Mouse (Mus musculus) ES-Bruce4 (cell line): ENCODE results near the gene Ercc4. TPM values are rescaled to one million over a fixed set of nuclear protein-coding genes. Genes with fewer than 3 reads are reported as not detected.
A peak's percentile ranks its signal among the peaks of the same experiment; 100 is the strongest.

Experiments used
- H3K27ac ChIP-seq: 2 replicates; pipeline ENCODE4 v1.5.1; 2012; ENCODE audit warnings: low read length, inconsistent platforms; ENCODE audit not compliant: insufficient read depth
- H3K27me3 ChIP-seq: 2 replicates; pipeline ENCODE4 v1.6.1; 2012; ENCODE audit warnings: mild to moderate bottlenecking, low read length, inconsistent platforms; ENCODE audit not compliant: control insufficient read depth, poor library complexity, insufficient read depth, severe bottlenecking
- H3K36me3 ChIP-seq: 2 replicates; pipeline ENCODE4 v1.6.1; 2012; ENCODE audit warnings: inconsistent platforms, mild to moderate bottlenecking, low read length, moderate library complexity; ENCODE audit not compliant: control insufficient read depth, poor library complexity, insufficient read depth, severe bottlenecking
- H3K4me1 ChIP-seq: one replicate; pipeline ENCODE4 v1.8.1; 2011; ENCODE audit warnings: low read length; ENCODE audit not compliant: control insufficient read depth, insufficient read depth
- H3K4me3 ChIP-seq: 2 replicates; pipeline ENCODE4 v1.5.1; 2011; ENCODE audit warnings: low read depth, mild to moderate bottlenecking, low read length
- H3K9ac ChIP-seq: 2 replicates; pipeline ENCODE4 v1.6.1; 2012; ENCODE audit warnings: low read depth, mild to moderate bottlenecking, inconsistent platforms; ENCODE audit not compliant: poor library complexity, severe bottlenecking
- H3K9me3 ChIP-seq: replicated peaks from 2 replicates; pipeline ENCODE4 v1.6.1; 2012; ENCODE audit warnings: mild to moderate bottlenecking, low read length, inconsistent platforms; ENCODE audit not compliant: control insufficient read depth, poor library complexity, insufficient read depth, severe bottlenecking
- CTCF ChIP-seq: IDR thresholded peaks from one replicate; pipeline ENCODE4 v1.8.1; 2011; ENCODE audit warnings: low read depth, low read length
- EP300 ChIP-seq: IDR thresholded peaks from 2 replicates; pipeline ENCODE4 v1.6.1; 2011; ENCODE audit warnings: low read depth, low read length; ENCODE audit not compliant: insufficient read depth
- POLR2A ChIP-seq: IDR thresholded peaks from one replicate; pipeline ENCODE4 v1.8.1; 2011; ENCODE audit warnings: low read length; ENCODE audit not compliant: insufficient read depth
- polyA plus RNA-seq: library from polyadenylated mRNA; stranded (reverse); fragments of >200 nt; gene quantifications from 2 replicates; pipeline ENCODE4 v1.2.4, GENCODE M21; 2011; ENCODE audit warnings: low read depth; ENCODE audit not compliant: missing spikeins, insufficient read depth, insufficient read length

The Ercc4 gene
- polyA plus RNA-seq, 1 experiment, result 12.4 TPM

- peaks cover 9% of the 10 kb centered on the region for H3K4me1 ChIP-seq
- TF ChIP-seq CTCF (no peak), EP300 (0 out of 2 replicates have a peak, but pooled peaks have one; percentile 14)
- H3K9ac ChIP-seq, result no peak overlapping the region
- H3K36me3 ChIP-seq, result peaks cover 25% of the 10 kb centered on the region
- peak overlapping the region; percentile 98 for H3K27ac ChIP-seq
- no peak overlapping the region for H3K4me3 ChIP-seq
- no peaks in the 10 kb centered on the region for H3K9me3 ChIP-seq
- H3K27me3 ChIP-seq, result no peaks in the 10 kb centered on the region
Observed at GRCm38 (mm10) chr16:13119641-13120350, 10.3 kb downstream of the Ercc4 start.

GRCm38 (mm10) chr16:13125357-13125756, 15.9 kb downstream of the Ercc4 start:
- peaks cover 33% of the 10 kb centered on the region for H3K36me3 ChIP-seq

GRCm38 (mm10) chr16:13127566-13127965, 18.1 kb downstream of the Ercc4 start:
- no peaks in the 10 kb centered on the region for H3K9me3 ChIP-seq

More at GRCm38 (mm10) chr16:13125357-13125756, 15.9 kb downstream of the Ercc4 start:
- no peak overlapping the region for H3K27ac ChIP-seq
- TF ChIP-seq CTCF, result no peak
- no peak for TF ChIP-seq POLR2A
- TF ChIP-seq EP300, result no peak
- H3K9me3 ChIP-seq, result no peaks in the 10 kb centered on the region
- no peak overlapping the region for H3K9ac ChIP-seq
- H3K27me3 ChIP-seq, result no peaks in the 10 kb centered on the region
- peaks cover 4% of the 10 kb centered on the region for H3K4me1 ChIP-seq
- no peak overlapping the region for H3K4me3 ChIP-seq

GRCm38 (mm10) chr16:13130412-13130811, 20.9 kb downstream of the Ercc4 start:
- no peak overlapping the region for H3K27ac ChIP-seq
- no peaks in the 10 kb centered on the region for H3K4me1 ChIP-seq
- H3K36me3 ChIP-seq, result peaks cover 13% of the 10 kb centered on the region
- H3K4me3 ChIP-seq, result no peak overlapping the region
- no peaks in the 10 kb centered on the region for H3K27me3 ChIP-seq
- TF ChIP-seq CTCF (peak; percentile 91), POLR2A (no peak)
- peak overlapping the region; percentile 37; the same call in 1 of the 2 replicates for H3K9ac ChIP-seq
- no peaks in the 10 kb centered on the region for H3K9me3 ChIP-seq

More at GRCm38 (mm10) chr16:13127566-13127965, 18.1 kb downstream of the Ercc4 start:
- H3K27ac ChIP-seq, result peak overlapping the region; percentile 46
- H3K4me1 ChIP-seq, result no peaks in the 10 kb centered on the region
- no peak for TF ChIP-seq CTCF
- TF ChIP-seq EP300, result 0 out of 2 replicates have a peak, but pooled peaks have one; percentile 41
- TF ChIP-seq POLR2A, result no peak
- H3K27me3 ChIP-seq, result no peaks in the 10 kb centered on the region
- peaks cover 28% of the 10 kb centered on the region for H3K36me3 ChIP-seq
- H3K9ac ChIP-seq, result no peak overlapping the region
- H3K4me3 ChIP-seq, result no peak overlapping the region

GRCm38 (mm10) chr16:13141220-13141619, 31.7 kb downstream of the Ercc4 start:
- Histone ChIP-seq H3K27me3 (no peaks in the 10 kb centered on the region), H3K9me3 (no peaks in the 10 kb centered on the region), H3K4me3 (no peak overlapping the region), H3K9ac (no peak overlapping the region), H3K4me1 (no peaks in the 10 kb centered on the region), H3K27ac (no peak overlapping the region), H3K36me3 (no peaks in the 10 kb centered on the region)
- TF ChIP-seq CTCF, result no peak

GRCm38 (mm10) chr16:13143932-13144331, 34.4 kb downstream of the Ercc4 start:
- Histone ChIP-seq H3K9ac (no peak overlapping the region), H3K36me3 (no peaks in the 10 kb centered on the region), H3K9me3 (no peaks in the 10 kb centered on the region), H3K4me1 (no peaks in the 10 kb centered on the region), H3K27me3 (no peaks in the 10 kb centered on the region), H3K4me3 (no peak overlapping the region), H3K27ac (no peak overlapping the region)
- TF ChIP-seq POLR2A (no peak), EP300 (no peak), CTCF (no peak)
